Mouse (Mus musculus): ENCODE measurements at regions not wholly inside any gene's neighbourhood (a gene's known extent, or its start where the extent isn't known, plus 50 kb on each side); places are given as distances from the start of the nearest gene placed in this dataset.

- no peak for DNase-seq (ENCODE audit: low read depth)
Observed at GRCm38 (mm10) chr15:63371328-63372023, 473.5 kb downstream of the Gsdmc2 start.

GRCm38 (mm10) chr15:63364473-63364872, 480.5 kb downstream of the Gsdmc2 start:
- no peak for DNase-seq (ENCODE audit: low read depth)

GRCm38 (mm10) chr15:63360402-63360801, 484.6 kb downstream of the Gsdmc2 start:
- DNase-seq (ENCODE audit: low read depth): no peak

GRCm38 (mm10) chr15:63341730-63342129, 503.2 kb downstream of the Gsdmc2 start:
- DNase-seq (ENCODE audit: low read depth): no peak

- DNase-seq (ENCODE audit: low read depth): no peak
Observed at GRCm38 (mm10) chr15:63340322-63341060, 504.5 kb downstream of the Gsdmc2 start.

- no peak for DNase-seq (ENCODE audit: low read depth)
Observed at GRCm38 (mm10) chr15:63319666-63320065, 525.3 kb downstream of the Gsdmc2 start.

GRCm38 (mm10) chr15:63310426-63310825, 534.6 kb downstream of the Gsdmc2 start:
- no peak for DNase-seq (ENCODE audit: low read depth)

- no peak for DNase-seq (ENCODE audit: low read depth)
Observed at GRCm38 (mm10) chr15:63299311-63299710, 545.7 kb downstream of the Gsdmc2 start.

GRCm38 (mm10) chr15:63288534-63288933, 556.4 kb downstream of the Gsdmc2 start:
- no peak for DNase-seq (ENCODE audit: low read depth)

- DNase-seq (ENCODE audit: low read depth): no peak
Observed at GRCm38 (mm10) chr15:63286026-63286425, 559.0 kb downstream of the Gsdmc2 start.

GRCm38 (mm10) chr15:63270381-63270780, 574.6 kb downstream of the Gsdmc2 start:
- no peak for DNase-seq (ENCODE audit: low read depth)

GRCm38 (mm10) chr15:63265845-63266244, 579.1 kb downstream of the Gsdmc2 start:
- DNase-seq (ENCODE audit: low read depth): no peak

- no peak for DNase-seq (ENCODE audit: low read depth)
Observed at GRCm38 (mm10) chr15:63255736-63256135, 589.2 kb downstream of the Gsdmc2 start.

GRCm38 (mm10) chr15:63252781-63253340, 592.1 kb downstream of the Gsdmc2 start:
- DNase-seq (ENCODE audit: low read depth): no peak

- no peak for DNase-seq (ENCODE audit: low read depth)
Observed at GRCm38 (mm10) chr15:63238601-63239000, 606.4 kb downstream of the Gsdmc2 start.

- no peak for DNase-seq (ENCODE audit: low read depth)
Observed at GRCm38 (mm10) chr15:63218393-63219060, 626.5 kb downstream of the Gsdmc2 start.

GRCm38 (mm10) chr15:63205150-63205549, 639.8 kb downstream of the Gsdmc2 start:
- no peak for DNase-seq (ENCODE audit: low read depth)

GRCm38 (mm10) chr15:63195031-63195430, 649.9 kb downstream of the Gsdmc2 start:
- DNase-seq (ENCODE audit: low read depth): no peak

- no peak for DNase-seq (ENCODE audit: low read depth)
Observed at GRCm38 (mm10) chr15:63194492-63194797, 650.5 kb downstream of the Gsdmc2 start.

- no peak for DNase-seq (ENCODE audit: low read depth)
Observed at GRCm38 (mm10) chr15:63193617-63194491, 651.1 kb downstream of the Gsdmc2 start.

GRCm38 (mm10) chr15:63191731-63192130, 653.2 kb downstream of the Gsdmc2 start:
- no peak for DNase-seq (ENCODE audit: low read depth)

- DNase-seq (ENCODE audit: low read depth): no peak
Observed at GRCm38 (mm10) chr15:63190086-63190485, 654.9 kb downstream of the Gsdmc2 start.

Measured in c-Kit-positive CD71-negative TER-119-negative erythroid progenitor cells, embryonic 14.5 days (primary cell).